Mouse (Mus musculus) ES-Bruce4 (cell line): ENCODE measurements around the gene Cep250. TPM values are rescaled to one million over a fixed set of nuclear protein-coding genes. Genes with fewer than 3 reads are reported as not detected.

Experiments
- H3K27ac ChIP-seq: 2 replicates; pipeline ENCODE4 v1.5.1; 2012; ENCODE audit warnings: low read length, inconsistent platforms; ENCODE audit not compliant: insufficient read depth
- H3K27me3 ChIP-seq: 2 replicates; pipeline ENCODE4 v1.6.1; 2012; ENCODE audit warnings: mild to moderate bottlenecking, low read length, inconsistent platforms; ENCODE audit not compliant: control insufficient read depth, poor library complexity, insufficient read depth, severe bottlenecking
- H3K36me3 ChIP-seq: 2 replicates; pipeline ENCODE4 v1.6.1; 2012; ENCODE audit warnings: inconsistent platforms, mild to moderate bottlenecking, low read length, moderate library complexity; ENCODE audit not compliant: control insufficient read depth, poor library complexity, insufficient read depth, severe bottlenecking
- H3K4me1 ChIP-seq: one replicate; pipeline ENCODE4 v1.8.1; 2011; ENCODE audit warnings: low read length; ENCODE audit not compliant: control insufficient read depth, insufficient read depth
- H3K4me3 ChIP-seq: 2 replicates; pipeline ENCODE4 v1.5.1; 2011; ENCODE audit warnings: low read depth, mild to moderate bottlenecking, low read length
- H3K9ac ChIP-seq: 2 replicates; pipeline ENCODE4 v1.6.1; 2012; ENCODE audit warnings: low read depth, mild to moderate bottlenecking, inconsistent platforms; ENCODE audit not compliant: poor library complexity, severe bottlenecking
- H3K9me3 ChIP-seq: replicated peaks from 2 replicates; pipeline ENCODE4 v1.6.1; 2012; ENCODE audit warnings: mild to moderate bottlenecking, low read length, inconsistent platforms; ENCODE audit not compliant: control insufficient read depth, poor library complexity, insufficient read depth, severe bottlenecking
- CTCF ChIP-seq: IDR thresholded peaks from one replicate; pipeline ENCODE4 v1.8.1; 2011; ENCODE audit warnings: low read depth, low read length
- EP300 ChIP-seq: IDR thresholded peaks from 2 replicates; pipeline ENCODE4 v1.6.1; 2011; ENCODE audit warnings: low read depth, low read length; ENCODE audit not compliant: insufficient read depth
- POLR2A ChIP-seq: IDR thresholded peaks from one replicate; pipeline ENCODE4 v1.8.1; 2011; ENCODE audit warnings: low read length; ENCODE audit not compliant: insufficient read depth
- polyA plus RNA-seq: library from polyadenylated mRNA; stranded (reverse); fragments of >200 nt; gene quantifications from 2 replicates; pipeline ENCODE4 v1.2.4, GENCODE M21; 2011; ENCODE audit warnings: low read depth; ENCODE audit not compliant: missing spikeins, insufficient read depth, insufficient read length

Gene Cep250
- polyA plus RNA-seq, 1 experiment = 24.9 TPM

GRCm38 (mm10) chr2:155944685-155945084 is 11.6 kb upstream of the Cep250 start:
- Histone ChIP-seq H3K4me3 (peak overlapping the region; percentile 11), H3K4me1 (peaks cover 5% of the 10 kb centered on the region)

GRCm38 (mm10) chr2:155945124-155945523 is 11.1 kb upstream of the Cep250 start, which contains the start of gene Gdf5:
Gdf5 (minus strand) TSS chr2:155945367.
- no peak for TF ChIP-seq POLR2A
- H3K9ac ChIP-seq = no peak within 1 kb of the TSS
- H3K36me3 ChIP-seq = no peaks in the 10 kb centered on the region
- H3K27me3 ChIP-seq = no peaks in the 10 kb centered on the region
- H3K9me3 ChIP-seq = no peaks in the 10 kb centered on the region
- peak within 1 kb of the TSS; percentile 11 for H3K4me3 ChIP-seq
- H3K4me1 ChIP-seq = peaks cover 2% of the 10 kb centered on the region
- H3K27ac ChIP-seq = peak within 1 kb of the TSS; percentile 61

More at GRCm38 (mm10) chr2:155944685-155945084, 11.6 kb upstream of the Cep250 start:
- Histone ChIP-seq H3K9me3 (no peaks in the 10 kb centered on the region), H3K36me3 (no peaks in the 10 kb centered on the region), H3K9ac (no peak overlapping the region), H3K27me3 (no peaks in the 10 kb centered on the region), H3K27ac (no peak overlapping the region)
- TF ChIP-seq POLR2A (no peak), EP300 (no peak)

GRCm38 (mm10) chr2:155945580-155945979 is 10.7 kb upstream of the Cep250 start:
- H3K9ac ChIP-seq = no peak overlapping the region
- TF ChIP-seq CTCF (no peak), POLR2A (no peak), EP300 (no peak)
- H3K4me1 ChIP-seq = peaks cover 1% of the 10 kb centered on the region
- no peaks in the 10 kb centered on the region for H3K9me3 ChIP-seq
- H3K4me3 ChIP-seq = no peak overlapping the region
- no peaks in the 10 kb centered on the region for H3K36me3 ChIP-seq
- no peaks in the 10 kb centered on the region for H3K27me3 ChIP-seq
- H3K27ac ChIP-seq = no peak overlapping the region

- no peak overlapping the region for H3K9ac ChIP-seq
- peak; percentile 76 for TF ChIP-seq CTCF
- no peak for TF ChIP-seq POLR2A
- no peak for TF ChIP-seq EP300
- peak overlapping the region; percentile 61 for H3K27ac ChIP-seq
- H3K9me3 ChIP-seq = no peaks in the 10 kb centered on the region
- no peaks in the 10 kb centered on the region for H3K36me3 ChIP-seq
- peaks cover 1% of the 10 kb centered on the region for H3K4me1 ChIP-seq
- no peak overlapping the region for H3K4me3 ChIP-seq
- H3K27me3 ChIP-seq = no peaks in the 10 kb centered on the region
Measured at GRCm38 (mm10) chr2:155946069-155946468, 10.2 kb upstream of the Cep250 start.

GRCm38 (mm10) chr2:155946499-155946898 is 9.8 kb upstream of the Cep250 start:
- no peaks in the 10 kb centered on the region for H3K27me3 ChIP-seq
- TF ChIP-seq POLR2A (no peak), EP300 (no peak), CTCF (no peak)
- H3K4me1 ChIP-seq = peaks cover 1% of the 10 kb centered on the region

GRCm38 (mm10) chr2:155947390-155948002 is 8.8 kb upstream of the Cep250 start:
- H3K9ac ChIP-seq = no peak overlapping the region
- H3K36me3 ChIP-seq = no peaks in the 10 kb centered on the region
- peaks cover 1% of the 10 kb centered on the region for H3K4me1 ChIP-seq
- no peak overlapping the region for H3K27ac ChIP-seq
- no peaks in the 10 kb centered on the region for H3K9me3 ChIP-seq
- no peak for TF ChIP-seq POLR2A
- TF ChIP-seq CTCF = no peak
- TF ChIP-seq EP300 = no peak
- H3K4me3 ChIP-seq = no peak overlapping the region
- no peaks in the 10 kb centered on the region for H3K27me3 ChIP-seq

More at GRCm38 (mm10) chr2:155946499-155946898, 9.8 kb upstream of the Cep250 start:
- no peak overlapping the region for H3K9ac ChIP-seq
- no peak overlapping the region for H3K4me3 ChIP-seq
- peak overlapping the region; percentile 61 for H3K27ac ChIP-seq
- H3K36me3 ChIP-seq = no peaks in the 10 kb centered on the region
- H3K9me3 ChIP-seq = no peaks in the 10 kb centered on the region
